Mouse (Mus musculus) E14TG2a.4 (cell line): ENCODE results near the gene Spsb1.

Source experiments
- CTCF ChIP-seq: conservative IDR thresholded peaks from 2 replicates; pipeline ENCODE4 v1.5.1; 2014; ENCODE audit warnings: low read length
- POU5F1 ChIP-seq: IDR thresholded peaks from 2 replicates; pipeline ENCODE4 v1.6.1; 2014; ENCODE audit warnings: low read length, borderline replicate concordance

GRCm38 (mm10) chr4:149944214-149944613 lies 10.6 kb downstream of the Spsb1 start:
- no peak for TF ChIP-seq CTCF
- no peak for TF ChIP-seq POU5F1
